Mouse (Mus musculus) kidney, adult 2 months (tissue): ENCODE results near the gene Atf1.

Experiments
- CTCF ChIP-seq: fragments of 200-500 bp; conservative IDR thresholded peaks from 2 replicates; pipeline ENCODE4 v1.5.1; 2011; ENCODE audit warnings: low read depth, mild to moderate bottlenecking, control low read depth, low read length, moderate library complexity, mixed read lengths; ENCODE audit not compliant: insufficient read depth, insufficient read length
- POLR2A ChIP-seq: fragments of 200-500 bp; IDR thresholded peaks from one replicate; pipeline ENCODE4 v1.6.1; 2011; ENCODE audit warnings: low read depth, low read length, control low read depth

DNA sequence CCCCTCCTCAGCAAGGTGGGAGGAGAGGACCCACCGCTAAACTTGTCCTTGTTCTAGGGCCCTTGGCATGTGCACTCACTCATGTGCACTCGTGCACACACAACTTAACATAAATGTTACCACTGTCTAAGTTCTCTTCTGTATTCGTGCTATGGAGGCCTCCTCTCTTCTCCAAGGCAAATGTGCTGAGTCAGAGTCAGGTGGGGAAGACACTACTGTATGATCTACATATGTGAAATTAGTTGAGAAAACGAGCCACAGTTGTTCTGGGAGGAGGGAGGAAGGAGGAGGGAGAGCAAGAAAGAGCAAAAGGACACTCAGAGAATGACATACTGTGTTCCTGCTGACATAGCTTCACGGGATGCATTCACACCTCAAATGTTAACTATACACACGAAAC is 72.9 kb downstream of the Atf1 start:
- TF ChIP-seq CTCF = no peak
- no peak for TF ChIP-seq POLR2A
